Mouse (Mus musculus): ENCODE measurements around the gene Akap13. TPM values are rescaled to one million over a fixed set of nuclear protein-coding genes. Genes with fewer than 3 reads are reported as not detected.

Akap13 gene
- polyA plus RNA-seq, 1 experiment from 2014 or later: 39.9 TPM

- no peak for ATAC-seq (ENCODE audit: insufficient read depth, low FRiP score)
These were observed 187.7 kb downstream of the Akap13 start for GRCm38 (mm10) chr7:75642846-75643563.

DNA sequence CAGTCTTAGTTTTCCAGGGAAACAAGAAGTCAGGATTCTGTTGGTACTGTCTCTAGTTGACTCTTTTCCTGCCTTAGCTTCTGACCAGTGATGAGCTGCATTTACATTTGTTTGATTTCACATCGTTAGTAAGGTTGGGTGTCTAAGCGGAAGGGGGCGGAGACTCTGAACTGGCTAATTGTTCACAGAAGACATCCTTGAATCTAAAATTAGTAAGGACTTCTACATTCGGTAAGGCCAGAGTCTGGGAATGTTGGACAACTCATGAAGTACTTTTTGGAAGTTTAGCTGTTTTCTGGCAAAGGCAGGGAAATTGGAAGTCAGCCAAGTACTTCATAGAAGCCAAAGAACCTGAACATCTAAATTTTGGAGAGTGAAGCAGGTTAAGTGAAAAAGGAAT lies 188.7 kb downstream of the Akap13 start:
- no peak for ATAC-seq (ENCODE audit: insufficient read depth, low FRiP score)
- H3K36me3 ChIP-seq (ENCODE audit: control insufficient read depth, insufficient read depth, low read length): no peaks in the 10 kb centered on the region
- WGBS: 55% methylated on average over 4 of the region's 4 CpGs
- H3K9me3 ChIP-seq (replicated peaks; ENCODE audit: control insufficient read depth, low read length): no peaks in the 10 kb centered on the region
- peak overlapping the region; percentile 0; the same call in 1 of the 2 replicates for H3K9ac ChIP-seq (ENCODE audit: low read length)
- no peaks in the 10 kb centered on the region for H3K27me3 ChIP-seq (ENCODE audit: control insufficient read depth, insufficient read depth, low read length)
- H3K27ac ChIP-seq (ENCODE audit: low read length): peak overlapping the region; percentile 3; the same call in 1 of the 2 replicates
- H3K4me1 ChIP-seq (ENCODE audit: control insufficient read depth, insufficient read depth, low read length): peaks cover 32% of the 10 kb centered on the region
- peak overlapping the region; percentile 58 for H3K4me2 ChIP-seq (ENCODE audit: low read depth, low read length)
- H3K4me3 ChIP-seq (replicated peaks; ENCODE audit: low read length): peak overlapping the region; percentile 17

More at GRCm38 (mm10) chr7:75642846-75643563, 187.7 kb downstream of the Akap13 start:
- WGBS: 40% methylated on average over 15 of the region's 16 CpGs
- Histone ChIP-seq H3K4me2 (ENCODE audit: low read depth, low read length) (peak overlapping the region; percentile 58), H3K27ac (ENCODE audit: low read length) (peak overlapping the region; percentile 94), H3K9me3 (replicated peaks; ENCODE audit: control insufficient read depth, low read length) (no peaks in the 10 kb centered on the region), H3K4me1 (ENCODE audit: control insufficient read depth, insufficient read depth, low read length) (peaks cover 32% of the 10 kb centered on the region), H3K4me3 (replicated peaks; ENCODE audit: low read length) (peak overlapping the region; percentile 17), H3K27me3 (ENCODE audit: control insufficient read depth, insufficient read depth, low read length) (no peaks in the 10 kb centered on the region), H3K36me3 (ENCODE audit: control insufficient read depth, insufficient read depth, low read length) (no peaks in the 10 kb centered on the region), H3K9ac (ENCODE audit: low read length) (peak overlapping the region; percentile 62)

GRCm38 (mm10) chr7:75644585-75644984 lies 189.3 kb downstream of the Akap13 start:
- Histone ChIP-seq H3K27ac (ENCODE audit: low read length) (no peak overlapping the region), H3K4me2 (ENCODE audit: low read depth, low read length) (peak overlapping the region; percentile 58)
- no peak for ATAC-seq (ENCODE audit: insufficient read depth, low FRiP score)

DNA sequence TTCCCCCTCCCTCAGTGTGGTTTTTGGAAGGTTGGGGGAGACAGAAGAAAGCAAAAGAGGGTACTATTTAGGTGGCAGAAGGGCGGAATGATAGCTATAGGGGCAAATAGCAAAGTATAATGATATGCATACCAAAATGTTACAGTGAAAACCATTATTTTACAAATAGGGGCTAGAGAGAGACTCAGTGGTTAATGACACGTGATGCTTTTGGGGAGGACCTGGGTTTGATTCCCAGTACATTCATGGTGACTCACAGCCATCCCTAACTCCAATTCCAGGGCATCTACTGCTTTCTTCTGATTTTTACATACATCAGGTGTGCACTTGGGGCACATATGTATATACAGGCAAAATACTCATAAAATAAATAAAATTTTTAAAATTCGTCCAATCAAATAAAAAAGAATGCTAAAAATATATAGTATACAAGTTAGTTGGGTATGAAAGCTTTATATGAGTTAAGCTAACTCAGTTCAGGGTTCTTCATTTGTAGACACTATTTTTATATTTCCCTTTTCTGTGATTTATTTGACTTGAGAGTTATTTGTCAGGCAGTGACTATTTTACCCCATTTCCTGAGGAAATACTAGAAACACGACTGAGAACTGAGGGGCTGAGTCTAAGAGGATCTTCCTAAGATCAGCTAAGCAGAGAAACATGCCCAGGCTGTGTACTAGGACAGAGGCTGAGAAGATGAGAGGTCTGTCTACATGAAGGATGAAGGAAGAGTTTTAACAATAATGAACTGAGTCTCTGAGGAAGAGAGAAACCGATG lies 190.0 kb downstream of the Akap13 start:
- WGBS: 67% methylated on average over 5 of the region's 5 CpGs
- no peaks in the 10 kb centered on the region for H3K9me3 ChIP-seq (replicated peaks; ENCODE audit: control insufficient read depth, low read length)
- H3K27me3 ChIP-seq (ENCODE audit: control insufficient read depth, insufficient read depth, low read length): no peaks in the 10 kb centered on the region
- no peak overlapping the region for H3K4me2 ChIP-seq (ENCODE audit: low read depth, low read length)
- H3K4me1 ChIP-seq (ENCODE audit: control insufficient read depth, insufficient read depth, low read length): peaks cover 32% of the 10 kb centered on the region
- no peak overlapping the region for H3K27ac ChIP-seq (ENCODE audit: low read length)
- no peak overlapping the region for H3K4me3 ChIP-seq (replicated peaks; ENCODE audit: low read length)
- no peaks in the 10 kb centered on the region for H3K36me3 ChIP-seq (ENCODE audit: control insufficient read depth, insufficient read depth, low read length)
- no peak overlapping the region for H3K9ac ChIP-seq (ENCODE audit: low read length)
- ATAC-seq (ENCODE audit: insufficient read depth, low FRiP score): no peak

More at GRCm38 (mm10) chr7:75644585-75644984, 189.3 kb downstream of the Akap13 start:
- WGBS: 67% methylated on average over 2 of the region's 2 CpGs
- Histone ChIP-seq H3K4me3 (replicated peaks; ENCODE audit: low read length) (peak overlapping the region; percentile 15; the same call in 1 of the 2 replicates), H3K9ac (ENCODE audit: low read length) (no peak overlapping the region), H3K27me3 (ENCODE audit: control insufficient read depth, insufficient read depth, low read length) (no peaks in the 10 kb centered on the region), H3K4me1 (ENCODE audit: control insufficient read depth, insufficient read depth, low read length) (peaks cover 32% of the 10 kb centered on the region), H3K9me3 (replicated peaks; ENCODE audit: control insufficient read depth, low read length) (no peaks in the 10 kb centered on the region), H3K36me3 (ENCODE audit: control insufficient read depth, insufficient read depth, low read length) (no peaks in the 10 kb centered on the region)

GRCm38 (mm10) chr7:75648051-75648450 lies 192.7 kb downstream of the Akap13 start:
- H3K9me3 ChIP-seq (replicated peaks; ENCODE audit: control insufficient read depth, low read length): no peaks in the 10 kb centered on the region
- no peaks in the 10 kb centered on the region for H3K27me3 ChIP-seq (ENCODE audit: control insufficient read depth, insufficient read depth, low read length)
- no peak overlapping the region for H3K9ac ChIP-seq (ENCODE audit: low read length)
- H3K4me3 ChIP-seq (replicated peaks; ENCODE audit: low read length): no peak overlapping the region
- H3K4me2 ChIP-seq (ENCODE audit: low read depth, low read length): no peak overlapping the region
- H3K27ac ChIP-seq (ENCODE audit: low read length): no peak overlapping the region
- no peaks in the 10 kb centered on the region for H3K36me3 ChIP-seq (ENCODE audit: control insufficient read depth, insufficient read depth, low read length)
- WGBS: 77% methylated on average over 3 of the region's 3 CpGs
- ATAC-seq (ENCODE audit: insufficient read depth, low FRiP score): no peak
- H3K4me1 ChIP-seq (ENCODE audit: control insufficient read depth, insufficient read depth, low read length): peaks cover 10% of the 10 kb centered on the region

DNA sequence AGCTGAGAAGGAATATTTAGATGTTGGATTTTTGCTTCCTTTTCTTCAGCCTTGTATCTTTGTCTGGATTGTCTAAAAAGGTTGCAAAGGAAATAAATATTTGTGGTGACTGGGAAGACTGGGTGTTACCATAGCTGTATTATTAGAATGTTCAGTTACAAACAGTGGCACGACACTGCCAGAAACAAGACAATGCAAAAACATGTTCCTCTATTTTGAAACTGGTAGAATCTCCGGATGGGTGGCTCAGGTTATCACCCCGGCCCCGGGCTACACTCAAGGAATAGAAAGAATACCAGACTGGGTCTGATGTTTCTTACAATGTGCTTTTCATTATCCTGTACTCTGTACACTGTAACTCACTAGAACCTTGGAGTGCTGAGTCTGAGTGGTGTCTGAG lies 193.6 kb downstream of the Akap13 start:
- no peak for ATAC-seq (ENCODE audit: insufficient read depth, low FRiP score)
- H3K27ac ChIP-seq (ENCODE audit: low read length): no peak overlapping the region
- H3K27me3 ChIP-seq (ENCODE audit: control insufficient read depth, insufficient read depth, low read length): no peaks in the 10 kb centered on the region
- no peaks in the 10 kb centered on the region for H3K9me3 ChIP-seq (replicated peaks; ENCODE audit: control insufficient read depth, low read length)
- H3K36me3 ChIP-seq (ENCODE audit: control insufficient read depth, insufficient read depth, low read length): no peaks in the 10 kb centered on the region
- H3K4me1 ChIP-seq (ENCODE audit: control insufficient read depth, insufficient read depth, low read length): peaks cover 6% of the 10 kb centered on the region
- H3K4me2 ChIP-seq (ENCODE audit: low read depth, low read length): no peak overlapping the region
- H3K9ac ChIP-seq (ENCODE audit: low read length): no peak overlapping the region
- 86% methylated on average over 4 of the region's 4 CpGs for WGBS
- H3K4me3 ChIP-seq (replicated peaks; ENCODE audit: low read length): no peak overlapping the region

GRCm38 (mm10) chr7:75649966-75650365 lies 194.6 kb downstream of the Akap13 start:
- H3K27me3 ChIP-seq (ENCODE audit: control insufficient read depth, insufficient read depth, low read length): no peaks in the 10 kb centered on the region
- peaks cover 6% of the 10 kb centered on the region for H3K4me1 ChIP-seq (ENCODE audit: control insufficient read depth, insufficient read depth, low read length)
- H3K27ac ChIP-seq (ENCODE audit: low read length): no peak overlapping the region
- H3K36me3 ChIP-seq (ENCODE audit: control insufficient read depth, insufficient read depth, low read length): no peaks in the 10 kb centered on the region
- 62% methylated on average over 1 of the region's 1 CpGs for WGBS
- no peaks in the 10 kb centered on the region for H3K9me3 ChIP-seq (replicated peaks; ENCODE audit: control insufficient read depth, low read length)
- no peak overlapping the region for H3K9ac ChIP-seq (ENCODE audit: low read length)
- no peak overlapping the region for H3K4me3 ChIP-seq (replicated peaks; ENCODE audit: low read length)
- ATAC-seq (ENCODE audit: insufficient read depth, low FRiP score): no peak
- no peak overlapping the region for H3K4me2 ChIP-seq (ENCODE audit: low read depth, low read length)

- no peak overlapping the region for H3K4me2 ChIP-seq (ENCODE audit: low read depth, low read length)
- H3K4me1 ChIP-seq (ENCODE audit: control insufficient read depth, insufficient read depth, low read length): peaks cover 7% of the 10 kb centered on the region
- ATAC-seq (ENCODE audit: insufficient read depth, low FRiP score): no peak
- H3K27ac ChIP-seq (ENCODE audit: low read length): no peak overlapping the region
- H3K36me3 ChIP-seq (ENCODE audit: control insufficient read depth, insufficient read depth, low read length): no peaks in the 10 kb centered on the region
- 62% methylated on average over 3 of the region's 3 CpGs for WGBS
- no peaks in the 10 kb centered on the region for H3K27me3 ChIP-seq (ENCODE audit: control insufficient read depth, insufficient read depth, low read length)
- no peak overlapping the region for H3K9ac ChIP-seq (ENCODE audit: low read length)
- H3K9me3 ChIP-seq (replicated peaks; ENCODE audit: control insufficient read depth, low read length): no peaks in the 10 kb centered on the region
- H3K4me3 ChIP-seq (replicated peaks; ENCODE audit: low read length): no peak overlapping the region
These were observed 198.5 kb downstream of the Akap13 start for GRCm38 (mm10) chr7:75653684-75654317.
